Comparison of ENCODE assay signal across 24 mouse cellular contexts in genomic region chr10:22751175-22751682, GRCm38 (mm10). TPM values are rescaled to one million over a fixed set of nuclear protein-coding genes. Genes with fewer than 3 reads are reported as not detected.
DNase-seq lines count a peak whose midpoint lies in the region; ATAC-seq and TF ChIP-seq lines count a peak whose summit lies in the region.
"Had no signal": no experiment of that assay in that cellular context is flagged by ENCODE, and none has a peak within 500 bp of the region (broad histone marks: within the 10 kb centered on the region; RNA-seq: fewer than 3 reads in every experiment).

No protein-coding gene starts in this region.

- H3K36me3 ChIP-seq in heart, adult 2 months (ENCODE audit: control insufficient read depth, insufficient read depth, low read length): no peaks in the 10 kb centered on the region
- no peaks in the 10 kb centered on the region for H3K36me3 ChIP-seq in heart, embryonic 16.5 days (ENCODE audit: control insufficient read depth, insufficient read depth)
- H3K36me3 ChIP-seq in heart, embryonic 12.5 days: no peaks in the 10 kb centered on the region
- H3K36me3 ChIP-seq in lung, postnatal 0 days (ENCODE audit: insufficient read depth, low read length): no peaks in the 10 kb centered on the region
- H3K36me3 ChIP-seq: embryonic facial prominence, embryonic 12.5 days; embryonic facial prominence, embryonic 15.5 days; hindbrain, embryonic 10.5 days; hindbrain, embryonic 13.5 days; intestine, embryonic 15.5 days had no signal

- H3K4me2 ChIP-seq in heart, embryonic 16.5 days (ENCODE audit: low read depth, low read length): 0 out of 2 replicates have a peak overlapping the region, but pooled peaks have one; percentile 5
- H3K4me2 ChIP-seq in heart, embryonic 12.5 days: no peak overlapping the region
- no peak overlapping the region for H3K4me2 ChIP-seq in lung, postnatal 0 days (replicated peaks; ENCODE audit: low read depth, low read length)
- H3K4me2 ChIP-seq: embryonic facial prominence, embryonic 12.5 days; embryonic facial prominence, embryonic 15.5 days; hindbrain, embryonic 13.5 days; intestine, embryonic 15.5 days had no signal

- H3K4me1 ChIP-seq in heart, adult 2 months (ENCODE audit: control insufficient read depth, insufficient read depth, low read length): peaks cover 9% of the 10 kb centered on the region
- H3K4me1 ChIP-seq in heart, embryonic 16.5 days (ENCODE audit: control insufficient read depth, insufficient read depth, low read length): peaks cover 7% of the 10 kb centered on the region
- peaks cover 8% of the 10 kb centered on the region; the same call in 1 of the 2 replicates for H3K4me1 ChIP-seq in heart, embryonic 12.5 days (replicated peaks)
- H3K4me1 ChIP-seq in lung, postnatal 0 days (ENCODE audit: insufficient read depth, low read depth, low read length): no peaks in the 10 kb centered on the region
- H3K4me1 ChIP-seq: embryonic facial prominence, embryonic 12.5 days; embryonic facial prominence, embryonic 15.5 days; hindbrain, embryonic 10.5 days; intestine, embryonic 15.5 days had no signal

- no peak overlapping the region for H3K4me3 ChIP-seq in heart, adult 2 months
- no peak overlapping the region for H3K4me3 ChIP-seq in heart, embryonic 16.5 days (ENCODE audit: low read length)
- no peak overlapping the region for H3K4me3 ChIP-seq in heart, embryonic 12.5 days
- no peak overlapping the region for H3K4me3 ChIP-seq in lung, postnatal 0 days (ENCODE audit: low read depth, low read length)
- H3K4me3 ChIP-seq: embryonic facial prominence, embryonic 12.5 days; embryonic facial prominence, embryonic 15.5 days; gastrocnemius, adult 2 months; hindbrain, embryonic 10.5 days; hindbrain, embryonic 13.5 days; intestine, embryonic 15.5 days had no signal

- H3K79me2 ChIP-seq in heart, adult 2 months (replicated peaks; ENCODE audit: control insufficient read depth, insufficient read depth, low read length): no peaks in the 10 kb centered on the region

- no peak overlapping the region for H3K9ac ChIP-seq in heart, adult 2 months (ENCODE audit: low read depth, low read length)
- H3K9ac ChIP-seq in heart, embryonic 16.5 days (ENCODE audit: low read length): no peak overlapping the region
- H3K9ac ChIP-seq in heart, embryonic 12.5 days: no peak overlapping the region
- H3K9ac ChIP-seq in lung, postnatal 0 days (replicated peaks; ENCODE audit: low read depth): no peak overlapping the region
- H3K9ac ChIP-seq: embryonic facial prominence, embryonic 12.5 days; embryonic facial prominence, embryonic 15.5 days; forebrain, postnatal 0 days; hindbrain, embryonic 13.5 days; intestine, embryonic 15.5 days had no signal

- TF ChIP-seq CTCF in heart, adult 2 months (IDR thresholded peaks at IDR 0.05): no peak
- no peak for TF ChIP-seq CTCF in lung, postnatal 0 days (IDR thresholded peaks at IDR 0.05)

- intact Hi-C loops in heart, adult 2 months (cut with DNase I): no loop called here
- intact Hi-C loops in heart, postnatal 14 days (cut with DNase I): no loop called here

- TF ChIP-seq POLR2A in heart, adult 2 months (IDR thresholded peaks at IDR 0.05; ENCODE audit: insufficient read depth, low read depth, low read length): no peak

- WGBS in heart, adult 2 months: 25% methylated on average over 5 of the region's 5 CpGs
- WGBS in heart, embryonic 16.5 days: 38% methylated on average over 5 of the region's 5 CpGs
- 40% methylated on average over 5 of the region's 5 CpGs for WGBS in heart, embryonic 12.5 days
- 44% methylated on average over 5 of the region's 5 CpGs for WGBS in lung, postnatal 0 days

- TF ChIP-seq EP300 in heart, adult 2 months (IDR thresholded peaks at IDR 0.05; ENCODE audit: insufficient read depth, low read depth, low read length): no peak
- no peak for TF ChIP-seq EP300 in lung, postnatal 0 days (IDR thresholded peaks at IDR 0.05)

- ATAC-seq in heart, embryonic 16.5 days (replicated peaks; ENCODE audit: extremely low read depth, insufficient read depth, low FRiP score): no peak
- no peak for ATAC-seq in heart, embryonic 12.5 days (ENCODE audit: insufficient number of reproducible peaks, low FRiP score)
- no peak for ATAC-seq in lung, postnatal 0 days
- ATAC-seq: forebrain, embryonic 14.5 days; forebrain, postnatal 0 days; hindbrain, embryonic 16.5 days; intestine, embryonic 15.5 days; Patski had no signal

- peak overlapping the region; percentile 18 for H3K27ac ChIP-seq in heart, adult 2 months
- H3K27ac ChIP-seq in heart, embryonic 16.5 days (ENCODE audit: low read length): peak overlapping the region; percentile 48; the same call in 1 of the 2 replicates
- no peak overlapping the region for H3K27ac ChIP-seq in heart, embryonic 12.5 days (ENCODE audit: poor library complexity, severe bottlenecking)
- no peak overlapping the region for H3K27ac ChIP-seq in lung, postnatal 0 days (ENCODE audit: low read length)
- H3K27ac ChIP-seq: embryonic facial prominence, embryonic 12.5 days; embryonic facial prominence, embryonic 15.5 days; gastrocnemius, adult 2 months; hindbrain, embryonic 10.5 days; hindbrain, embryonic 13.5 days; intestine, embryonic 15.5 days had no signal

- H3K9me3 ChIP-seq in heart, embryonic 16.5 days (replicated peaks; ENCODE audit: control insufficient read depth, low read length): no peaks in the 10 kb centered on the region
- no peaks in the 10 kb centered on the region for H3K9me3 ChIP-seq in heart, embryonic 12.5 days (replicated peaks)
- H3K9me3 ChIP-seq in lung, postnatal 0 days (ENCODE audit: low read length): 0 out of 2 replicates have a peak, but pooled peaks cover 2% of the 10 kb centered on the region
- H3K9me3 ChIP-seq: embryonic facial prominence, embryonic 12.5 days; embryonic facial prominence, embryonic 15.5 days; hindbrain, embryonic 10.5 days; intestine, embryonic 15.5 days had no signal

- DNase-seq in heart, adult 2 months: no peak
- no peak for DNase-seq in heart, postnatal 14 days
- DNase-seq in lung, postnatal 0 days (ENCODE audit: low spot score): peak; percentile 4
- DNase-seq in lung, postnatal 36 days: no peak
- DNase-seq: adrenal gland, postnatal 10 days; adrenal gland, postnatal 36 days; cerebellum, adult 18-20 months; cerebellum, adult 9-10 months; cerebellum, postnatal 14 days; forebrain, postnatal 0 days; gastrocnemius, adult 2 months; gastrocnemius, postnatal 14 days; heart, adult 11 months; kidney, adult 11 months had no signal

- no peaks in the 10 kb centered on the region for H3K27me3 ChIP-seq in heart, adult 2 months (ENCODE audit: control insufficient read depth, insufficient read depth, low read length)
- H3K27me3 ChIP-seq in heart, embryonic 16.5 days (ENCODE audit: control insufficient read depth, insufficient read depth, low read length): no peaks in the 10 kb centered on the region
- H3K27me3 ChIP-seq in heart, embryonic 12.5 days (replicated peaks): no peaks in the 10 kb centered on the region
- no peaks in the 10 kb centered on the region for H3K27me3 ChIP-seq in lung, postnatal 0 days (replicated peaks; ENCODE audit: insufficient read depth, low read length)
- H3K27me3 ChIP-seq: embryonic facial prominence, embryonic 12.5 days; embryonic facial prominence, embryonic 15.5 days; hindbrain, embryonic 13.5 days; intestine, embryonic 15.5 days; Patski had no signal

RNA-seq across cellular contexts. Expression of gene Tbpl1, which starts 19.5 kb away (rescaled TPM):
- total RNA-seq in heart, adult 2 months (2021): 10 to 100 TPM; 20.8 to 23.0 TPM
- 15.1 and 15.3 TPM in 2 replicates for polyA plus RNA-seq in heart, adult 2 months (2012; rRNA removed)
- 10 to 100 TPM; 21.8 to 24.2 TPM for total RNA-seq in heart, postnatal 14 days (2021)
- 36.7 and 42.1 TPM in 2 replicates for polyA plus RNA-seq in heart, embryonic 16.5 days (2015; fragmentation: Nextera tagmentation; extraction: Ambion mirVana)
- polyA plus RNA-seq in heart, embryonic 12.5 days (2016; fragmentation: Nextera tagmentation; extraction: Ambion mirVana): 50.7 and 56.0 TPM in 2 replicates
- 42.2 and 44.7 TPM in 2 replicates for polyA plus RNA-seq in lung, postnatal 0 days (2015; fragmentation: Nextera tagmentation; extraction: Ambion mirVana)

Comparison
In these comparisons a context has a peak if more than half of its experiments do, and no peak if none do; other contexts are left out.
1. H3K27ac ChIP-seq: peak in heart, adult 2 months (single experiment) and heart, embryonic 16.5 days (single experiment); none in heart, embryonic 12.5 days (single experiment) and lung, postnatal 0 days (single experiment).